Mouse (Mus musculus) forebrain, embryonic 13.5 days (tissue): Measurements from ENCODE around the gene Prkra. TPM values are rescaled to one million over a fixed set of nuclear protein-coding genes. Genes with fewer than 3 reads are reported as not detected.
"Not testable (repeated sequence)": the region's sequence is repeated elsewhere in the genome, so short reads cannot be mapped to it uniquely, and the experiment has no call there.

Experiments used
- ATAC-seq: fragments of 200-750 bp; cut with Nextera tagmentation; 2 replicates; pipeline ENCODE4 v1.8.0; 2017
- H3K27ac ChIP-seq: fragments of 300-500 bp; sonication (generic); 2 replicates; pipeline ENCODE4 v1.5.1; 2015; ENCODE audit warnings: inconsistent platforms, mild to moderate bottlenecking, moderate library complexity
- H3K27me3 ChIP-seq: fragments of 300-500 bp; sonication (generic); 2 replicates; pipeline ENCODE4 v1.6.1; 2015; ENCODE audit warnings: mild to moderate bottlenecking, inconsistent platforms
- H3K36me3 ChIP-seq: fragments of 300-500 bp; sonication (generic); 2 replicates; pipeline ENCODE4 v1.6.1; 2015; ENCODE audit warnings: mild to moderate bottlenecking, inconsistent platforms; ENCODE audit not compliant: poor library complexity, severe bottlenecking
- H3K4me1 ChIP-seq: fragments of 300-500 bp; sonication (generic); 2 replicates; pipeline ENCODE4 v1.6.1; 2015; ENCODE audit warnings: inconsistent platforms
- H3K4me2 ChIP-seq: fragments of 300-500 bp; sonication (generic); 2 replicates; pipeline ENCODE4 v1.6.1; 2015; ENCODE audit warnings: inconsistent platforms, mild to moderate bottlenecking, moderate library complexity
- H3K4me3 ChIP-seq: fragments of 300-500 bp; sonication (generic); 2 replicates; pipeline ENCODE4 v1.5.1; 2015; ENCODE audit warnings: mild to moderate bottlenecking, inconsistent platforms
- H3K9ac ChIP-seq: fragments of 300-500 bp; sonication (generic); 2 replicates; pipeline ENCODE4 v1.6.1; 2015; ENCODE audit warnings: mild to moderate bottlenecking, inconsistent platforms
- H3K9me3 ChIP-seq: fragments of 300-500 bp; sonication (generic); replicated peaks from 2 replicates; pipeline ENCODE4 v1.6.1; 2016; ENCODE audit warnings: inconsistent platforms
- WGBS: fragments of 180-500 bp; shearing (Covaris S2); methylation state at CpG from one replicate; pipeline ENCODE4 v1.1.7; 2015; 5-methylcytosine and 5-hydroxymethylcytosine counted together
- polyA plus RNA-seq: library from polyadenylated mRNA; unstranded; fragments of >200 nt; fragmentation: Nextera tagmentation; extraction: Ambion mirVana; gene quantifications from 2 replicates; pipeline ENCODE4 v1.2.1, GENCODE M21; 2015

Prkra gene
- polyA plus RNA-seq, 1 experiment from 2014 or later: 95.0 TPM

GRCm38 (mm10) chr2:76653070-76653469 lies 5.3 kb upstream of the Prkra start:
- Histone ChIP-seq H3K4me2 (no peak overlapping the region), H3K4me1 (peaks cover 6% of the 10 kb centered on the region), H3K27ac (no peak overlapping the region), H3K27me3 (no peaks in the 10 kb centered on the region), H3K36me3 (no peaks in the 10 kb centered on the region), H3K9ac (no peak overlapping the region), H3K9me3 (no peaks in the 10 kb centered on the region), H3K4me3 (no peak overlapping the region)
- ATAC-seq: no peak
- 91% methylated on average over 4 of the region's 4 CpGs for WGBS

GRCm38 (mm10) chr2:76648666-76649141 lies 889 bp upstream of the Prkra start:
- H3K27me3 ChIP-seq: no peaks in the 10 kb centered on the region
- ATAC-seq: peak; percentile 30
- H3K9me3 ChIP-seq: no peaks in the 10 kb centered on the region
- H3K9ac ChIP-seq: peak overlapping the region; percentile 59
- 33% methylated on average over 13 of the region's 13 CpGs for WGBS
- peaks cover 20% of the 10 kb centered on the region for H3K4me1 ChIP-seq
- peak overlapping the region; percentile 81 for H3K4me2 ChIP-seq
- H3K27ac ChIP-seq: peak overlapping the region; percentile 94
- no peaks in the 10 kb centered on the region for H3K36me3 ChIP-seq
- H3K4me3 ChIP-seq: peak overlapping the region; percentile 79

- ATAC-seq: peak; percentile 66
- Histone ChIP-seq H3K27me3 (no peaks in the 10 kb centered on the region), H3K27ac (peak overlapping the region; percentile 94), H3K9me3 (no peaks in the 10 kb centered on the region), H3K4me3 (peak overlapping the region; percentile 79), H3K4me1 (peaks cover 20% of the 10 kb centered on the region), H3K4me2 (peak overlapping the region; percentile 81), H3K36me3 (peaks cover 6% of the 10 kb centered on the region), H3K9ac (peak overlapping the region; percentile 90)
- WGBS: 2% methylated on average over 28 of the region's 32 CpGs
Measured at GRCm38 (mm10) chr2:76647441-76647869, 360 bp downstream of the Prkra start.

GRCm38 (mm10) chr2:76643801-76644200 lies 4.0 kb downstream of the Prkra start:
- H3K9me3 ChIP-seq: no peaks in the 10 kb centered on the region
- H3K27me3 ChIP-seq: no peaks in the 10 kb centered on the region
- peaks cover 40% of the 10 kb centered on the region for H3K36me3 ChIP-seq
- no peak overlapping the region for H3K27ac ChIP-seq
- no peak overlapping the region for H3K4me2 ChIP-seq
- no peak overlapping the region for H3K4me3 ChIP-seq
- H3K4me1 ChIP-seq: peaks cover 18% of the 10 kb centered on the region
- H3K9ac ChIP-seq: no peak overlapping the region
- no peak for ATAC-seq

- ATAC-seq: no peak
- Histone ChIP-seq H3K9me3 (no peaks in the 10 kb centered on the region), H3K4me1 (no peaks in the 10 kb centered on the region), H3K36me3 (peaks cover 74% of the 10 kb centered on the region), H3K9ac (no peak overlapping the region), H3K27me3 (no peaks in the 10 kb centered on the region), H3K4me2 (no peak overlapping the region), H3K4me3 (no peak overlapping the region), H3K27ac (no peak overlapping the region)
- 94% methylated on average over 2 of the region's 2 CpGs for WGBS
Measured at GRCm38 (mm10) chr2:76639637-76640036, 8.2 kb downstream of the Prkra start.

- Histone ChIP-seq H3K9ac (no peak overlapping the region), H3K4me3 (no peak overlapping the region), H3K27me3 (no peaks in the 10 kb centered on the region), H3K4me2 (no peak overlapping the region), H3K36me3 (peaks cover 93% of the 10 kb centered on the region), H3K4me1 (no peaks in the 10 kb centered on the region), H3K27ac (no peak overlapping the region), H3K9me3 (no peaks in the 10 kb centered on the region)
- no peak for ATAC-seq
- WGBS: 82% methylated on average over 4 of the region's 4 CpGs
Measured at GRCm38 (mm10) chr2:76631600-76631999, 16.2 kb downstream of the Prkra start.

GRCm38 (mm10) chr2:76630293-76630692 lies 17.5 kb downstream of the Prkra start:
- Histone ChIP-seq H3K4me1 (no peaks in the 10 kb centered on the region), H3K36me3 (peaks cover 94% of the 10 kb centered on the region), H3K27me3 (no peaks in the 10 kb centered on the region), H3K9ac (no peak overlapping the region), H3K4me3 (no peak overlapping the region), H3K4me2 (no peak overlapping the region), H3K9me3 (peaks cover 4% of the 10 kb centered on the region), H3K27ac (no peak overlapping the region)
- no peak for ATAC-seq
- 97% methylated on average over 12 of the region's 12 CpGs for WGBS

- H3K36me3 ChIP-seq: peaks cover 50% of the 10 kb centered on the region
- not testable (repeated sequence) for H3K4me2 ChIP-seq, H3K4me3 ChIP-seq, H3K9ac ChIP-seq, H3K27me3 ChIP-seq, H3K4me1 ChIP-seq, H3K27ac ChIP-seq, H3K9me3 ChIP-seq, ATAC-seq
- WGBS: 97% methylated on average over 2 of the region's 2 CpGs
Measured at GRCm38 (mm10) chr2:76622316-76622715, 25.5 kb downstream of the Prkra start.

GRCm38 (mm10) chr2:76621724-76622123 lies 26.1 kb downstream of the Prkra start:
- Histone ChIP-seq H3K4me1 (no peaks in the 10 kb centered on the region), H3K9me3 (peaks cover 4% of the 10 kb centered on the region), H3K27ac (no peak overlapping the region), H3K4me2 (no peak overlapping the region), H3K27me3 (no peaks in the 10 kb centered on the region), H3K4me3 (no peak overlapping the region), H3K36me3 (peaks cover 44% of the 10 kb centered on the region), H3K9ac (no peak overlapping the region)
- ATAC-seq: no peak
- 84% methylated on average over 1 of the region's 1 CpGs for WGBS

- Histone ChIP-seq H3K4me1 (no peaks in the 10 kb centered on the region), H3K4me2 (no peak overlapping the region), H3K9me3 (no peaks in the 10 kb centered on the region), H3K9ac (no peak overlapping the region), H3K4me3 (no peak overlapping the region), H3K27me3 (no peaks in the 10 kb centered on the region), H3K36me3 (peaks cover 28% of the 10 kb centered on the region), H3K27ac (no peak overlapping the region)
- no peak for ATAC-seq
- WGBS: 87% methylated on average over 5 of the region's 5 CpGs
Measured at GRCm38 (mm10) chr2:76620188-76620587, 27.6 kb downstream of the Prkra start.

- ATAC-seq: peak; percentile 69; the same call in 1 of the 2 replicates
- no peak overlapping the region for H3K4me3 ChIP-seq
- H3K9ac ChIP-seq: no peak overlapping the region
- no peaks in the 10 kb centered on the region for H3K27me3 ChIP-seq
- H3K9me3 ChIP-seq: no peaks in the 10 kb centered on the region
- no peak overlapping the region for H3K27ac ChIP-seq
- 52% methylated on average over 1 of the region's 1 CpGs for WGBS
- H3K4me2 ChIP-seq: no peak overlapping the region
- no peaks in the 10 kb centered on the region for H3K4me1 ChIP-seq
- H3K36me3 ChIP-seq: peaks cover 9% of the 10 kb centered on the region
Measured at GRCm38 (mm10) chr2:76618078-76618477, 29.7 kb downstream of the Prkra start.

GRCm38 (mm10) chr2:76611996-76612395 lies 35.8 kb downstream of the Prkra start:
- no peak overlapping the region for H3K27ac ChIP-seq
- ATAC-seq: no peak
- H3K4me3 ChIP-seq: no peak overlapping the region
- H3K4me2 ChIP-seq: no peak overlapping the region
- no peak overlapping the region for H3K9ac ChIP-seq
- H3K36me3 ChIP-seq: no peaks in the 10 kb centered on the region
- H3K4me1 ChIP-seq: no peaks in the 10 kb centered on the region
- 85% methylated on average over 3 of the region's 3 CpGs for WGBS
- H3K9me3 ChIP-seq: no peaks in the 10 kb centered on the region
- no peaks in the 10 kb centered on the region for H3K27me3 ChIP-seq

GRCm38 (mm10) chr2:76610326-76611104 lies 37.3 kb downstream of the Prkra start:
- 71% methylated on average over 10 of the region's 10 CpGs for WGBS
- no peak for ATAC-seq
- Histone ChIP-seq H3K4me3 (no peak overlapping the region), H3K9me3 (no peaks in the 10 kb centered on the region), H3K36me3 (no peaks in the 10 kb centered on the region), H3K9ac (no peak overlapping the region), H3K27me3 (no peaks in the 10 kb centered on the region), H3K27ac (no peak overlapping the region), H3K4me2 (no peak overlapping the region), H3K4me1 (no peaks in the 10 kb centered on the region)
